Mouse (Mus musculus): ENCODE measurements around the gene Fam71f2.

Gene Fam71f2

DNA sequence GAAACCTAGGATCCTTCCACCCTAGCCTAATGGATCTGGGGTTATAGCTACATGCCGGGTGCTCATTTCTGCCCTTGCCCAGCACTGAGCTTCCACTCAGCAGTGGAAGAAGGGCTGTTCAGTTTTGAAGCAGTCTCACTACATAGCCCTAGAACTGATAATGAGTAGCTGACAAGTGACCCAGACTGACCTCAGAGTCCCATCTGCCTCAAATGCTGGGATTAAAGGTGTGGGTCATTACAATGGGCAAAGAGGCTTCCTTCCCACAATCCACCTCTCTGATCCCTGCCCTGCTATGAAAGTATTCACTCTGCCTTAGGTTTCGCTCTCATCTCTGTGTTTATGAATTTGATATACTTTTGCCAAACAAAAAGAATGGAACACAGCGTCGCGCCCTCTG lies 2.6 kb upstream of the Fam71f2 start:
- DNase-seq (ENCODE audit: extremely low read depth, insufficient read length, low spot score), result no peak

DNA sequence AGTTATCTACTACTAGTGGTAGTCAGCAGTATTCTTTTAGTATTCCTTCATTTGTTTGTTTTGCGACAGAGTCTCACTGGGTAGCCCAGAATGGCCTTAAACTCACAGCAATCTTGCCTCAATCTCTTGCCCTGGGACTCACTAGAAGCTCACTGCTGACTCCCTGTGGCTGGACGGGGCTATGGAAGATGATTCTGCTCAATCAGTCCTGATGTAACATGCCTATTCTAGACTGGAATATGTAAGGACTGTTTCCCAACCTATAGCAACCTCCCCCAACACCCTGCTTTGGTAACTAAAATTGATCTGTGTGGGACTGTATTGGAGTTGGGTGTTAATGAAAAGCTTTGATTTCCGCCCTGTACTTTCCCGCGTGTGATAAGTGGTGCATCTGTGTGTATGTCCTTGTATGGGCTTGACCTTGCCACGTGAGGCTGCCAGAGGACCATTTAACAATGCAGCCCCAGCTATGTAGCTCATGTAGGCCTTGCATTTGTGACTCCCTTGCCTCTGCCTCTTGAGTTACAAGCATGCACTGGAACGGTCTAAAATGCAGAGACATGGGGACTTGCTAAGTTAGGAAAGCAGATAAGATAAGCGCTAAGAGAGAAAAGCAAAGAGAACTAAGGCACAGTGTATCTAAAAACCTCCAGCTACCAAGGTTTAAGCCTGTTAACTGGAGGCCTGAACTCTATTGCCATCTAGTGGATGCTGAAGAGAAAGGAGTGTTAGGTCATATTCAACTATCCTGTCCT lies 703 bp upstream of the Fam71f2 start:
- peak; percentile 68 for DNase-seq (ENCODE audit: extremely low read depth, insufficient read length, low spot score)

DNA sequence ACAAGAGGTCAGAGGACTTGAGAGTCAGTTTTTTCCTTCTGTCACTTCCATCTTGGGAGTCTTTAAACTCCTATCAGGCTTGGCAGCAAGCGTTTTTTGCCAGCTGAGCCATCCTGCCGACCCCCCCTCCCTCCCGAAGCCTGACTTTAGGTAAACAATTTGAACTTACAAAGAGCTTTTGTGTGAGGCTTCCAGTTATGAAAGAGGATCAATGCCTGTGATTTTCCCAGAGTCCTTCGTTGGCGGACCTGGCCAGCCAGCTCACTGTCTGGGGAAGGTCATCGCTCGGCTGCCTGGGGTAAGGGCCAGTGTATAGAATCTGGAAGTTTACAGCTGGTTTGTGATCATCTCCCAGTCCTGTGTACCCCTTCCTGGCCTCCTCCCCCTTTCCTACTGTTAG lies 1.3 kb downstream of the Fam71f2 start:
- DNase-seq (ENCODE audit: extremely low read depth, insufficient read length, low spot score), result no peak

GRCm38 (mm10) chr6:29286870-29287269 lies 7.5 kb downstream of the Fam71f2 start:
- DNase-seq (ENCODE audit: extremely low read depth, insufficient read length, low spot score), result no peak

DNA sequence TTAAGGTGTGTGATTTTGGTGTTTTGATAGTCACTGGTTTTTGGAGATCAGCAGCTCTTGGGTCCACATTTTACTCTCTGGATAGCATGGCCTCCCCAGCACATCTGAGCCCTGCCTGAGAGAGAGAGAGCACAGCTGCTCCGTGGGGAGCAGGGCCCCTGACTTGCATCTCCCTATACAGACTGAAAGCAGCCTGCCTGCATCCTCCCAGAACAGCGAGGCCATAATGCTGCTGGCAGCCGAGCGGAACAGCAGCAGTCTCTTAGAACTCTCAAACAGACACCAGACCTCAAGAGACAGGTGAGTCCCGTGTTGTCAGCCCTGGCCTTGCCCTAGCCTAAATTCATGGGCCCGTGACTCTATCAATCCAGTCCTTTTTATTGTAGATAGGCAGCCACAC lies 8.1 kb downstream of the Fam71f2 start:
- DNase-seq (ENCODE audit: extremely low read depth, insufficient read length, low spot score), result no peak

- DNase-seq (ENCODE audit: extremely low read depth, insufficient read length, low spot score), result no peak
These were observed 8.6 kb downstream of the Fam71f2 start for GRCm38 (mm10) chr6:29287944-29288343.

DNA sequence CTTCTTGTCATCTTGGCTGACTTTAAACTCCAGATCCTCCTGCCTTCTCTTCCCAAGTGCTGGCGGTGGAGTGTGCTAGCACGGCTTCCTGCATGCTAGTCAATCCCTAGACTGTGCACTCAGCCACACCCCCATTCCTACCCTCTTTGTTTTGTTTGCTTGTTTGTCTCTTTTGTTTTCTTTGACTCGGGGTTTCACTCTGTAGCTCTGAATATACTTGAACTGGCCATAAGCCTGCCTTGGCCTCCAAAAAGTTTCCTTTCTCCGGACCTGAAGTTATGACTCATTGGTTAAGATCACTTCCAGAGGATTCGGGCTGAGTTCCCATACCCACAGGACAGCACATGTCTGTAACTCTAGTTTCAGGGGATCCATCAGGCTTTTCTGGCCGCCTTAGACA lies 9.3 kb downstream of the Fam71f2 start:
- DNase-seq (ENCODE audit: extremely low read depth, insufficient read length, low spot score), result peak; percentile 74

- peak; percentile 51 for DNase-seq (ENCODE audit: extremely low read depth, insufficient read length, low spot score)
These were observed 19.7 kb downstream of the Fam71f2 start for GRCm38 (mm10) chr6:29299112-29299511.

DNA sequence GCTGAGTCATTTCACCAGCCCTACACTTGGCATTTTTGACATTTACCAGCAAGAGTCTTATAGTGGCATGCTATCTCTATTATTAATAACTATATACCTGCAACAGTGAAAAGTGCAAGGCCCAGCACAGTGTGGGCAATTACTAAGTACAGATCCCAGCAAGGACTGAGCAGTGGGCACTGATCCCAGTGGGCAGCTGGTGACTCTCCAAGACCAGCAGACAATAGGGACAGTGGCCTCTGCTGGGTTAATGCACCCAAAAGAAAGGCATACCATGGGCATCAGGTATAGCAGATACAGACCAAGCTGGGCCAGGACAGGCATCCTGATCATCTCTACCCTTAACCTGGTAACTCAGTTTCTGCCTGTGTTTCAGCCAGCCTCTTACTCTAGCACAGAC lies 23.9 kb downstream of the Fam71f2 start:
- no peak for DNase-seq (ENCODE audit: extremely low read depth, insufficient read length, low spot score)

DNA sequence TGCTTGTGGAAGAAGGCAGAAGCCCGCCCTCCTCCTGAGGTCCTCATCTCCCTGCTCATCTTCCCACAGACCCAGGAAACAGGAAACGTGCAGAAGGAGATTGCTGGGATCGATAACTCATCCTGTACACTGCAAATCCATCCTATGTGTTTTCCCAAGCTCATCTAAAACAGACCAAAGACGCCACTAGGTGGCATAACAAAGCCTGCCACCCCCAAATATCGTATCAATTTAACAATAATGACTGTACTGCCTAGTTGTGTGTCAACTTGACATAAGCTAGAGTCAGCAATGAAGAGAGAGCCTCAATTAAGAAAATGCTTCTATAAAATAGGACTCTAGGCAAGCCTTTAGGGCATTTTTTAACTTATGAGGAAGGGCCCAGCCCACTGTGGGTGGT lies 24.3 kb downstream of the Fam71f2 start:
- no peak for DNase-seq (ENCODE audit: extremely low read depth, insufficient read length, low spot score)

DNA sequence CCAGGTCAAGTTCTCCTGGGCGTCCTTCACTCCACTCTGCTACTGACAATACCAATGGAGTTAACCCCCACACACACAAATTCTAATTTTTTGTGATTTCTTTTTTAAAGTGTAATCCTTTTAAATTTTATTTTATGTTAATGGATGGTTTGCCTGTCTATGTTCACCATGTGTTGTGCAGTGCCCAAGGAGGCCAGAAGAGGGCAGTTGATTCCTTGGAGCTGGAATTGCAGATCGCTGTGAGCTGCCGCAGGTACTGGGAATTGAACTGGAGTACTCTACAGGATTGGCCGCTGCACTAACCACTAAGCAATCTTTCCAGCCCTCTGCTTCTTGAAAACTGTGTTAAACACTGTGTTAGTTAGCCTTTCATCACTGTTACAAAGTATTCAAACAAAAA lies 26.1 kb downstream of the Fam71f2 start:
- no peak for DNase-seq (ENCODE audit: extremely low read depth, insufficient read length, low spot score)

GRCm38 (mm10) chr6:29308846-29309605 lies 29.6 kb downstream of the Fam71f2 start:
- DNase-seq (ENCODE audit: extremely low read depth, insufficient read length, low spot score), result no peak

DNA sequence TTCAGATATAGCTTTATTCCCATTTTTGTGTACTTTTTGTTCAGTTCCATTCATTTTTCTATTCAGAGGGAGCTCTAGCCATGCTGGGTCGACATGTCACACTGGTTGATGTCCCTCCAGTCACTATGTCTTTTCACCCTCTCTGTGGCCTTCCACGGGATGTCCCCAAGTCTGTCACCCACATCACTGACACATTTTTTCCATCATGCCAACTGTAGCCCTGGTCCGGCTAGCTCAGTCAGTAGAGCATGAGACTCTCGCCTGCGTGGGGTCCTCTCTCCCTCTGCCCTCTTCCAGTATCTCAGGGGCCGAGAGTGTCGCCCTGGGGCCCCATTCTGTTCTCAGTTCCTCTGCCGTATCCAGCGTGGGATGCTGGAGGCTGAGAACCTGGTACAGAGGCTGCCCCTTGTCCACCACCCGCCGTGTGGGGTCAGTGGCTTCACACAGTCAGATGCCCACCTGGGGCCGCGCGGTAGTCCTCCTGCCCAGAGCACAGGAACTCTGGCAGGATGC lies 34.4 kb downstream of the Fam71f2 start:
- DNase-seq (ENCODE audit: extremely low read depth, insufficient read length, low spot score), result no peak

- peak; percentile 67 for DNase-seq (ENCODE audit: extremely low read depth, insufficient read length, low spot score)
These were observed 37.9 kb downstream of the Fam71f2 start for GRCm38 (mm10) chr6:29317286-29317685.

DNA sequence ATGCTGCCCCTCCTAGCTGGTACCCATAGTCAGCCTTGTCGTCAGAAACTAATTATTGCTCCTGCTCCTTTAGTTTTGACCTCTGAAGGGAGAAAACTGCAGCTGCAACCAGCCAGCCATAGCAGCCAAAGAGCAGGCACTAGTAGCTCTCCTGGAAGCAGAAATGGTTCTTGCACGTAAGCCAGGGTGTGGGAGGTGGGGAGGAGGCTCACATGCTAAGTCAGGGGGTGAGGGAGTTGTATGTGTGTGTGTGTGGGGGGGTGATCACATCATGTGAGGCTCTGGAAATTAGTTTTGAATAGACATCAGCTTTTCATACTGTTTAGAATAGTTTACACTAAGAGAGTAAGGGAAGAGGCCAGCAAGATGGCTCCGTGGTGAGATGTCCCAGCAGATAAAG lies 38.5 kb downstream of the Fam71f2 start:
- peak; percentile 35 for DNase-seq (ENCODE audit: extremely low read depth, insufficient read length, low spot score)

DNA sequence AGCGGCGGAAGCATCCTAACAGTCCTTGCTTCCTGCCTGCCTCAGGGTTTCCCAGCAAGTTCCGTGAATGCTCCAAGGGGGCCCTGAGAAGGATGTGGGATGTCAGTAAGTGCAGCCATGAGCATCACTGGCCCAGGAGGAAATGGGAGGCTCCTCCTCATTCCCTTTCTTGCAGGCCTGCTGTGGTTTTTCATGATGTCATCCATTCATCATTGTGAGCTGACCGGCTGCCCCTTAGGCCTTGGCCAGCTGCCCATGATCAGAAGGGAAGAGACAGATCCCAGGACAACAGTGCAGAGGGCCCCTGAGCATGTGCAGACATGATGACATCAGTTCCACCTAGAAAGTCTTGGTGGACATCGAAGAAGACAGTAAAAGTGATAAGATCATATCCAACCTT lies 39.5 kb downstream of the Fam71f2 start, which contains the start of gene Fam71f1:
Gene Fam71f1 (plus strand): TSS at position 262 of the 400 bp plus-strand sequence.
- peak; percentile 73 for DNase-seq (ENCODE audit: extremely low read depth, insufficient read length, low spot score)

DNA sequence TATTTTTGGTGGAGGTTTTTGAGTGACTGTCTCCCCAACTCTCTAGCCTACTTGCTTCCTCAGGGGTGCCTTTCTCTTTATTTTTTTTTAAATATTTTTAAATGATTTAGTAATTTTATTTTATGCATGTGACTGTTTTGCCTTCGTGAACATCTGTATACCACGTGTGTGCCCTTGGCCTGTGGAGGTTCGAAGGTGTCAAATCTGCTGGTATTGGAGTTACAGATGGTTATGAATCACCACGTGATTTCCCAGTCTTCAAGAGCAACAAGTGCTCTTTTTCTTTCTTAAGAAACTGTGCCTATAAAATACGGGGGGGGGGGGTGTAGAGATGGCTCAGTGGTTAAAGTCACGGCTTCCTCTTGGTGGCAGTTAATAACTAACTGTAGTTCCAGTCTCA lies 42.2 kb downstream of the Fam71f2 start:
- no peak for DNase-seq (ENCODE audit: extremely low read depth, insufficient read length, low spot score)

GRCm38 (mm10) chr6:29322147-29322546 lies 42.8 kb downstream of the Fam71f2 start:
- DNase-seq (ENCODE audit: extremely low read depth, insufficient read length, low spot score), result no peak

DNA sequence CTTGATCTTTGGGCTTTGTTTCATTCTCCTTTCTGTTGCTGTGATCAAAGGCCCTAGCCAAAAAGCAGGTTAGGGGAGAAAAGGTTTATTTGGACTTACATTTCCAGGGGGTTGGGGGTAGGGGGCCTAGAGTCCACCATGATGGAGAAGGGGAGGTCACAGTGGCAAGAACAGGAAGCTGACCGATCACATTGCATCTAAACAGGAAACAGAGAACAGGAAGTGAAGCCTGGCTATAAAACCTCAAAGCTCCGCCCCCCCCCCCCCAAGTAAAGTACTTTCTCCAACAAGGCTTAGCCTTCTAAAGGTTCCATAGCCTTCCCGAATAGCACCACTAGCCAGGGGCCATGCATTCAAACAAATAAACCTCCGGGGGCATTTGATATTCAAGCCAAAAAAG lies 43.3 kb downstream of the Fam71f2 start:
- no peak for DNase-seq (ENCODE audit: extremely low read depth, insufficient read length, low spot score)

DNA sequence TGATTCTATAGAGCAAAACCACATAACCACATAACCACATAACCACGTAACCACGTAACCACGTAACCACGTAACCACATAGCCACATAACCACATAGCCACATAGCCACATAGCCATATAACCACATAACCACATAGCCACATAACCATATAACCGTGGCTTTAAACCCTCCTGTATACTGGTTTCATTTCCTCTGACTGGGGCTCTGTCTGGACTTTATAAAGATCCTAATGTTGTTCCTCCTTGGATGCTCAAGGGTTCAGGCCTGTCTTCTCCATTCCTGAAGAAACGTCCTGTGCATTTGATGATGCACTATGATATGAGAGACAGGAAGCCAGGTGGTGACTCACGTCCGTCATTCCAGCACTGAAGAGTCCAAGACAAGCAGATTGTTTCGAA lies 47.6 kb downstream of the Fam71f2 start:
- peak; percentile 60 for DNase-seq (ENCODE audit: extremely low read depth, insufficient read length, low spot score)

- no peak for DNase-seq (ENCODE audit: extremely low read depth, insufficient read length, low spot score)
These were observed 50.1 kb downstream of the Fam71f2 start for GRCm38 (mm10) chr6:29329514-29329913.
